Mouse (Mus musculus) heart, adult 2 months (tissue): ENCODE measurements around the gene Casd1.

Source experiments
- CTCF ChIP-seq: fragments of 200-600 bp; IDR thresholded peaks from 2 replicates; pipeline ENCODE4 v1.8.1; 2022; ENCODE audit warnings: antibody characterized with exemption, mild to moderate bottlenecking, moderate library complexity
- POLR2A ChIP-seq: fragments of 200-500 bp; IDR thresholded peaks from 2 replicates; pipeline ENCODE4 v1.6.1; 2011; ENCODE audit warnings: mild to moderate bottlenecking, low read depth, low read length, control low read depth; ENCODE audit not compliant: insufficient read depth

- TF ChIP-seq POLR2A (no peak), CTCF (no peak)
Measured at GRCm38 (mm10) chr6:4590089-4590488, 10.6 kb upstream of the Casd1 start.
